Mouse (Mus musculus) adrenal gland (tissue): ENCODE data around the gene Vps37b.

Experiments used
- intact Hi-C: fragments of 180-260 bp; cut with DNase I; formaldehyde crosslinking; loops from one replicate; pipeline ENCODE4 v1.15.1; 2025

The Vps37b gene

GRCm38 (mm10) chr5:123986925-123987324, 45.1 kb downstream of the Vps37b start:
- intact Hi-C loops = no loop called here

- intact Hi-C loops = no loop called here
Observed at GRCm38 (mm10) chr5:123985434-123985833, 46.6 kb downstream of the Vps37b start.

- intact Hi-C loops = no loop called here
Observed at GRCm38 (mm10) chr5:123982838-123983237, 49.2 kb downstream of the Vps37b start.

DNA sequence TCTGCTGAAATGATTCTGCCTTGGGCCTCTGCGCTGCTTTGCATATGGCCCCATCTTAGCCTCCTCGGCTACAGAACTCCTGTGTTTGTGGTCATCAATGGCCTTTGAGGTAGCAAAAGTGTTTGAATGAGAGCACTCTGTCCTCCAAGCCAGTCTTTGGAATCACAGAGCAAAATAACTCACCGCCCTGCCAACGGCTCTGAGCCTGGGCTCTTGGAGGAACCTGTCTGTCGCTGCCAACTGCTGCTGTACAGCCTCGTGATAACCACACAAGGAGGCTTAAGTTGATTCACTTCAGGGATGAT, 50.9 kb downstream of the Vps37b start:
- intact Hi-C loops = no loop called here

GRCm38 (mm10) chr5:123980521-123981249, 51.4 kb downstream of the Vps37b start:
- intact Hi-C loops = no loop called here

DNA sequence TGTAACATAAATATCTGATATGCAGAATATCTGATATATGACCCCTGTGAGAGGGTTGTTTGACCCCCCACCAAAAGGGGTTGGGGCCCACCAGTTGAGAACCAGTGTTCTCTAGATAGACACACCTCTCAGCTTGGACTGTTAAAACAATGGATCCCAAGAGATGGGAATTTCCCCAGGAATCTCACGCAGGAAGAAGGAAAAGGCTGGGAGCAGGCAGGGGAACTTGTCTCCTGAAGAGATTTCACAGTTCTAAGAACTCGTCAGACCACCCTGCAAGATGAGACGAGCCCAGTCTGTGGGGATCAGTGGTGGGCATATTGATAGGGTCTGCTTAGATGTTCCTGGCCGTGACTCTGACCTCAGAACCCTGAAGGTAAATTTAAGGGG, 52.1 kb downstream of the Vps37b start:
- intact Hi-C loops = no loop called here

DNA sequence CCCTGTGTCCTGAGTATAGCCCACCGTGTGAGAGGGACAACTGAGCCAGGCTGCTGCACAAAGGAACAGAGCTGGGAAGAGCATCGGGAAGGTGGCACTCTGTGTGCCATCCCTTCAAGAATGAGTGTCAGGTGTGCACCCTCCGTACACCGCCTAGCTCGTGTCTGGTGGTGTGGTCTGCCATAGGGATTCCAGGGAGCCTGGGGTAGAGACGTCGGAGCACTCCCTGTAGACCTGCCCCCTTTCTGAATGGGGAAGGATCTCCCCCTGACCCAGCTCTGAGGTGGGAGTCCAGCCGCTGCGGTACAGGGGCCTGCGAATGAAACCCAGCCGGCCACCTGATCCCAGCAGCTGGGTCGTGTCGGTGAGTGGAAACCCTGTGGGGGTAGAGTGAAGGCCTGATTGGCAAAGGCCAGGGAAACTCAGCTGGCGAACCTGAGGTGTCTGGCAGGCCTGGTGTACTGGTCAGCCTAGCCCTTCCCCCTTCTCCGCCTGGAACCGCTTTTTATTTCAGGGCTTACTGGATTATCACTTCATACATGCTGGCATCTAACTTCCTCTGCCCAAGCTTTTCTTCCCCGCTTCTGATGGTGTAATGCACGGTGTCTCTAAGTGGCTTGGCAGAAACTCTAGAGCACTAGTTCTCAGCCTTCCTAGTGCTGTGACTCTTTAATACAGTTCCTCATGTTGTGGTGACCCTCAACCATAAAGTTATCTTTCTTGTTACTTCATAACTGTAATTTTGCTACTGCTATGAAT, 52.7 kb downstream of the Vps37b start:
- intact Hi-C loops = no loop called here

DNA sequence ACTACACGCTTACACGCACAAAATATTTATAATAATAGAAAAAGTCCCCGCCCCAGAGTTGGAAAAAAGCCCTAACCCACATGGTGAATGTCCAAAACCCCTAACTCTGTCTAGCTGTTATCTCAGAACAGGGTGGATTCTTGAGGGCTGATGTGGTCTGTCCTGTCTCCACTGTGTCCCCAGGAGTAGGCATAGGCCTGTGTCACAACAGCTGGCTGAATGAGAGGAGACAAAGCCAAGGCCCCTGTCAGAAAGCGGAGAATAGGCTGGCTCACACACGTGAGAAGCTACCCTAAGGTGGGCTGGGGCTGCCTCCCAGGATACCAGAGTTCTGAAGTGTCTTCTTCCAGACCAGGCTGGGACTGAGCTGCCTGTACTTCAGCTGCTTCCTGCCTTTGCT, 53.9 kb downstream of the Vps37b start:
- intact Hi-C loops = no loop called here

DNA sequence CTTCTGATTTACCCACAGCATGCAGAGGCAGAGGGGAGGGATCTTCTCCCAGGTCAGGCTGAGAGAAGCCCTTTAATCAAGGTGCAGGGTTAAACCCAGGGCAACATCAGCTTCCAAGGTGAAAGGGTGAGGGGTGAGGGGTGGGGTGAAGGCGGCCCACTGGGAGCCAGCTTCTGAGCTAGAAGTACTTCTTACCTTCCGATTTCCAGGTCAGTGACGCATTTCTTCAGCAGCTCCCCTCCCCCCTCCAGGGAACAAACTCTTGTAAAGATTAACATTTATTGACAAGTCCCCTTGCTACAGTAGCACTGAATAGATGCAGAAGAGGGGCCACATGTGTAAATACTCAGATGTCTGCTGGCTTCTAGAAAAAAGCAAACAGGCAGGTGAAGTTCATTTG, 54.8 kb downstream of the Vps37b start:
- intact Hi-C loops = no loop called here

- intact Hi-C loops = no loop called here
Observed at GRCm38 (mm10) chr5:123975668-123976180, 56.3 kb downstream of the Vps37b start.

DNA sequence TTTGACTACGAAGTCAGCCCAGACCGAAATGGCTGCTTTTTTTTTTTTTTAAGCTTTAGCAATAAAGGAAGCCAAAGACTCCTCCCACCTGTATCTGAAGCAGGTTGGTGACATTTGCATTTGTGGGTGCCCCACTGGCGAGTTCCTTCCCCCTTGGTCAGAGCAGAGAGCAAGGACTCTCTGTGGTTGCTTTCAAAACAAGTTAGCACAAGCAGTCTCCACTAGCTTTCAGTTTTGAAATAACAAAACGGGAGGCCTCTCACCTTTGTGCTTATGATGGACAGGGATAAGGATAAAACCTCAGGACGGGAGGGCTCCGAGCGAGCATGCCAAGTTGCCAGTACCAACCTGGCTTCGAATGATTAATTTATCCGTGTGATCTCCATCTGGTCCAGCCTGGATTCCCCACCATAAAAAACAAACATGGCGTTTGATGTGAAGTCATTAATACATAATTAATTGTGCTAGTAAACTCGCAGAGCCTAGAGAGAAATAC, 57.4 kb downstream of the Vps37b start:
- intact Hi-C loops = no loop called here

GRCm38 (mm10) chr5:123974179-123974485, 57.9 kb downstream of the Vps37b start:
- intact Hi-C loops = no loop called here

DNA sequence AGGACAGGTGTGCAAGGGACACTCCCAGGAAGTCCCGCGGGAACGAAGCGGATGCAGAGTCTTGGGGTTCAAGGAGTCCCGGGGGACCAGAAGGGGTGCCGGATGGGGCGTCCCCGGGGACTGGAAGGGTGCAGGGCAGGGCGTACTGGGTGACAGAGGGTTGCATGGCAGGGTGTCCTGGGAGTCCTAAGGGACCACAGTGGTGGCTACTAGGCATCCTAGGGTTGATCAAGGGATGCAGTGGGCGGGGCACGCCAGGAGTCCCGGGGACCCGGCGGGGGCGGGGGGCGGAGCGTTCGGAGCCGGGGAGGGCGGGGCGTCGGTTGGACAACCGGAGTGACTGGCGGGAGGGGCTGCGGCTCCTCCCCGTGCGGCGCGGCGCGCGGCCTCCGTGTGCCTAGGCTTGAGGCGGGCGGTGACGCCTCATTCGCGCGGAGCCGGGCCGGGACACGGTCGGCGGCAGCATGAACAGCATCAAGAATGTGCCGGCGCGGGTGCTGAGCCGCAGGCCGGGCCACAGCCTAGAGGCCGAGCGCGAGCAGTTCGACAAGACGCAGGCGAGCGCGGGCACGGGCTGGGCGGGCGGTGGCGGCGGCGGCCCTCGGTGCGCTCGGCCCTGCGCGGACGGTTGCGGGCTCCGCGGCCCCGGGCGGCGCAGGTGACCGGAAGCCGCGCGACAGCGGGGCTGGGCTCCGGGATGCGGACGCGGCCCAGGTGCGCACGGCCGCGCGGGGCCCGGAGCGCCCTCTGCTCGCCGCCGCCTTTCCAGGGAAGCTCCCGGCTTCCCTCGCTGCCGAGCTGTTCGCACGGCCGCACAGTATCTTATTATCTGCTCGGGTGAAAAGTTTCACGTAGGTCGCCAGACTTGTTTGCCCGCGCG, 58.5 kb downstream of the Vps37b start, which contains the start of gene Hip1r:
TSS of gene Hip1r (plus strand) at position 330 of the 880 bp plus-strand sequence.
- intact Hi-C loops = no loop called here

- intact Hi-C loops = no loop called here
Observed at GRCm38 (mm10) chr5:123972453-123972852, 59.6 kb downstream of the Vps37b start.

DNA sequence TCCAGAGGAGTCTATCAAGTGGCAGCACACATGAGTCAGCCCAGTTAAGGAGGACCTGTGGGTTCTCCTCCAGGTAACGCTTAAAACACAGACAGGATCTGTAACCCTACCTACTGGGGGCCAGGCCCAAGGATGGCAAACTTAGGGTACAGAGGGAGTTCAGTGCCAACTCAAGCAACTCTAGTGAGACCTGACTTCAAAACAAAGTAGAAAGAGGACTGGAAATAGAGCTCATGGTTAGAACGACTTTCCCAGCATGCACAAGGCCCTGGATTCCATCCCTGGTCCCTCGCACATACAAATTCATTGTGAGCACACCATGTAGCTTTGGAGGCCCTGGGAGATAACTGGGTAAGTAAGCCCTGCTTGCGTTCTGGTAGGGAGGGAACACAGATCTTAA, 61.5 kb downstream of the Vps37b start:
- intact Hi-C loops = no loop called here

GRCm38 (mm10) chr5:123969216-123969615, 62.9 kb downstream of the Vps37b start:
- intact Hi-C loops = no loop called here

DNA sequence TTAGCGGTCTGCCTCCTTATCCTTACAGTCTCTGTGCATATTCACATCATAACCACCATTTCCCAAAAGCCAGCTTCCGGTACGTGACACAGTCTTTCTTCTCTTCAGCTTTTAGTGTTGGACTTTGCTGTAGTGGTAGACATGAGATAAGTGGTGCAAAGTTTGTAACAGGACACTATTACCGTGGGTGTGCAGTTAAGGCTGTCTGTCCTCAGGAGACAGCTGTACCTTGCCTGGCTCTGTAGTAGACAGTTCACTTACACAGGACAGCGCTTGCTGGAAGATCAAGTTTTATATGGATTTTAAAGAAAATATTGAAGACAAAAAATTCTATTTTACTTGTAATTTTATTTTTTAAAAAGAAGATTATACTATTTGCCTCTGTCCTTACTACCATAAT, 63.6 kb downstream of the Vps37b start:
- intact Hi-C loops = no loop called here

- intact Hi-C loops = no loop called here
Observed at GRCm38 (mm10) chr5:123966759-123967158, 65.3 kb downstream of the Vps37b start.

- intact Hi-C loops = no loop called here
Observed at GRCm38 (mm10) chr5:123964208-123964607, 67.9 kb downstream of the Vps37b start.

DNA sequence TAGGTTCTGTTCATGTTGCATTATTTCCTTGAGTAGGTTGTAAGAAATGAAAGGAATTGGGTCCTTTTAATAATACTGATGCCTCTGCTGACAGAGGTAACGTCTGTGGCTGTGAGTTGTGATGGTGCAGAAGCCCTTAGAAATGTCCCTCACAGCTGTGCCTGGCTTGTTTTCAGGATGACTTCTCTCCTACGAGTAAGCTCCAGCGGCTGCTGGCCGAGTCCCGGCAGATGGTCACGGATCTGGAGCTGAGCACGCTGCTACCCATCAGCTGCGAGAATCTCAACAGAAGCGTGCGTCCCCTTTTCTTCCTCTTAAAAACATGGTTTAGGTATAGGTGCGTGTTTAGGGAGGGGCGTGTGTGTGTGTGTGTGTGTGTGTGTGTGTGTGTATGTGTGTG, 71.0 kb downstream of the Vps37b start:
- intact Hi-C loops = no loop called here

DNA sequence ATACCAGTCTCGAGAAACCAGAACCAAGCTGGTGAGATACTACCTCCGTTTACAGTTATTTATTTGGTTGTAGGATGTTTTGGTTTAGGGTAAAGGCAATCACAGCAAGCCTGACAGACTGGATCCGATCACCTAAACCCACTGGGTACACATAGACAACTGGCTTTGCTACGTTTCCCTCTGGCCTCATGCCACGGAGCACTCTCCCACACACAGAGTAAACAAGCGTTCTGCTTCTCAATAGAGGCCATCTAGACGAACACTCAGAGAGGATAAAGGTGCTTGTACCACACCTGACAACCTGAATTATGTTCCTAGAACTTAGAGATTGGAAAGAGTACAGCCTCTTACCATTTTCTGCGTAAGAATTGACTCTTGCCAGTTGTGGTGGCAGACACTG, 71.9 kb downstream of the Vps37b start:
- intact Hi-C loops = no loop called here

DNA sequence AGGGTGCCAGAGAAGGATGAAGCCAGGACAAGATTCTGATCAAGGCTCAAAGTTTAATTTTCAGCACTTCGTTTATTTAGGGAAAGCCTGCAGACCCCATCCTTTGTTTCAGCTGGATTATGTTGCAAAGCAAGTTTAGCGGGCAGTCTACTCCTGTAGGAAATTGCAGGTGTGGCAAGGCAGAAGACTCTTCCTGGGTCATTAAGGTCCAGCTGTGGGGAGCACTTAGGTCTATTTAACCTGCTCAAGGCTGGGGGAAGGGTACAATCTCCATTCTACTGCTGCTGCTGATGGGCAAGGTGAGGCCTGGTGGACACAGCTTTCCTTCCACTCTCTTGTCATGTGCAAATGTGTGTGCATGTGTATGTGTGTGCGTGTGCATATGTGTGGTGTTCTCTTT, 73.1 kb downstream of the Vps37b start:
- intact Hi-C loops = no loop called here
